Mouse (Mus musculus) heart, postnatal 0 days (tissue): ENCODE results near the gene Hist2h4. TPM values are rescaled to one million over a fixed set of nuclear protein-coding genes. Genes with fewer than 3 reads are reported as not detected.

Experiments used
- ATAC-seq: fragments of 200-750 bp; cut with Nextera tagmentation; 2 replicates; pipeline ENCODE4 v1.8.0; 2017; ENCODE audit warnings: low read depth, moderate number of reproducible peaks, moderate library complexity; ENCODE audit not compliant: insufficient read depth
- DNase-seq: peaks from one replicate; pipeline ENCODE4 v3.0.0-alpha.2; 2016; ENCODE audit warnings: low spot score
- H3K27ac ChIP-seq: fragments of 300-500 bp; sonication (generic); 2 replicates; pipeline ENCODE4 v1.5.1; 2014; ENCODE audit warnings: low read depth, mild to moderate bottlenecking
- H3K27me3 ChIP-seq: fragments of 300-500 bp; sonication (generic); 2 replicates; pipeline ENCODE4 v1.6.1; 2014; ENCODE audit warnings: low read length, mixed read lengths; ENCODE audit not compliant: control insufficient read depth, insufficient read depth
- H3K36me3 ChIP-seq: fragments of 300-500 bp; sonication (generic); replicated peaks from 2 replicates; pipeline ENCODE4 v1.6.1; 2014; ENCODE audit warnings: low read length, mixed read lengths; ENCODE audit not compliant: control insufficient read depth, insufficient read depth
- H3K4me1 ChIP-seq: fragments of 300-500 bp; sonication (generic); 2 replicates; pipeline ENCODE4 v1.6.1; 2014; ENCODE audit warnings: antibody characterized with exemption; ENCODE audit not compliant: control insufficient read depth, insufficient read depth
- H3K4me2 ChIP-seq: fragments of 300-500 bp; sonication (generic); 2 replicates; pipeline ENCODE4 v1.6.1; 2014; ENCODE audit warnings: low read depth, mild to moderate bottlenecking, low read length, moderate library complexity
- H3K4me3 ChIP-seq: fragments of 300-500 bp; sonication (generic); 2 replicates; pipeline ENCODE4 v1.5.1; 2014; ENCODE audit warnings: low read depth, low read length
- H3K9ac ChIP-seq: fragments of 300-500 bp; sonication (generic); replicated peaks from 2 replicates; pipeline ENCODE4 v1.6.1; 2014; ENCODE audit warnings: low read depth, low read length, mixed read lengths
- H3K9me3 ChIP-seq: fragments of 300-500 bp; sonication (generic); replicated peaks from 2 replicates; pipeline ENCODE4 v1.6.1; 2016; ENCODE audit warnings: low read length; ENCODE audit not compliant: control insufficient read depth
- CTCF ChIP-seq: IDR thresholded peaks from 2 replicates; pipeline ENCODE4 v1.5.1; 2016; ENCODE audit warnings: antibody characterized with exemption, control low read depth, low read depth
- EP300 ChIP-seq: IDR thresholded peaks from 2 replicates; pipeline ENCODE4 v1.6.1; 2016; ENCODE audit warnings: antibody characterized with exemption, low read depth
- WGBS: fragments of 180-500 bp; shearing (Covaris S2); extraction: QIAGEN DNeasy Blood & Tissue Kit; methylation state at CpG from one replicate; pipeline ENCODE4 v1.1.7; 2014; 5-methylcytosine and 5-hydroxymethylcytosine counted together
- polyA plus RNA-seq: library from polyadenylated mRNA; unstranded; fragments of >200 nt; fragmentation: Nextera tagmentation; extraction: Ambion mirVana; gene quantifications from 2 replicates; pipeline ENCODE4 v1.2.1, GENCODE M21; 2015
- total RNA-seq: library from RNA; depleted of rRNA; stranded (reverse); fragments of >200 nt; gene quantifications from 2 replicates; pipeline ENCODE4 v1.2.3, GENCODE M21; 2014; ENCODE audit warnings: low replicate concordance

Hist2h4 gene
- total and polyA plus RNA-seq, 2 experiments from 2014 or later = 5.9 to 135 TPM

- H3K27me3 ChIP-seq = peaks cover 11% of the 10 kb centered on the region
- no peak for TF ChIP-seq EP300
- no peak for TF ChIP-seq CTCF
- H3K4me2 ChIP-seq = peak overlapping the region; percentile 55
- WGBS = 59% methylated on average over 26 of the region's 26 CpGs
- no peak; the same call in 1 of the 2 replicates for ATAC-seq
- H3K27ac ChIP-seq = no peak overlapping the region
- no peaks in the 10 kb centered on the region for H3K4me1 ChIP-seq
- no peaks in the 10 kb centered on the region for H3K9me3 ChIP-seq
- no peaks in the 10 kb centered on the region for H3K36me3 ChIP-seq
- H3K4me3 ChIP-seq = peak overlapping the region; percentile 44
- no peak for DNase-seq
- no peak overlapping the region; the same call in 1 of the 2 replicates for H3K9ac ChIP-seq
Measured at GRCm38 (mm10) chr3:96300706-96301529, 37.8 kb upstream of the Hist2h4 start.

- ATAC-seq (no peak), DNase-seq (no peak)
- H3K36me3 ChIP-seq = no peaks in the 10 kb centered on the region
- H3K4me3 ChIP-seq = no peak overlapping the region
- no peaks in the 10 kb centered on the region for H3K4me1 ChIP-seq
- no peak overlapping the region for H3K4me2 ChIP-seq
- H3K27ac ChIP-seq = no peak overlapping the region
- H3K9me3 ChIP-seq = no peaks in the 10 kb centered on the region
- TF ChIP-seq CTCF (no peak), EP300 (no peak)
- 96% methylated on average over 2 of the region's 2 CpGs for WGBS
- H3K9ac ChIP-seq = no peak overlapping the region
- peaks cover 11% of the 10 kb centered on the region for H3K27me3 ChIP-seq
Measured at GRCm38 (mm10) chr3:96299562-96299961, 36.5 kb upstream of the Hist2h4 start.

- Histone ChIP-seq H3K9me3 (no peaks in the 10 kb centered on the region), H3K27me3 (peaks cover 11% of the 10 kb centered on the region), H3K4me2 (no peak overlapping the region), H3K36me3 (no peaks in the 10 kb centered on the region), H3K4me1 (no peaks in the 10 kb centered on the region), H3K4me3 (no peak overlapping the region), H3K9ac (no peak overlapping the region), H3K27ac (no peak overlapping the region)
- no peak for ATAC-seq
- DNase-seq = no peak
- WGBS = 81% methylated on average over 4 of the region's 4 CpGs
- TF ChIP-seq EP300 (no peak), CTCF (no peak)
Measured at GRCm38 (mm10) chr3:96298360-96298759, 35.2 kb upstream of the Hist2h4 start.

GRCm38 (mm10) chr3:96293787-96294186, 30.7 kb upstream of the Hist2h4 start, which contains the start of gene Fcgr1:
TSS of gene Fcgr1 (minus strand) at chr3:96293969.
- TF ChIP-seq CTCF = no peak
- TF ChIP-seq EP300 = no peak
- DNase-seq (no peak), ATAC-seq (no peak)
- no peak within 1 kb of the TSS for H3K9ac ChIP-seq
- H3K4me2 ChIP-seq = no peak within 1 kb of the TSS
- H3K36me3 ChIP-seq = no peaks in the 10 kb centered on the region
- H3K27me3 ChIP-seq = no peaks in the 10 kb centered on the region
- no peak within 1 kb of the TSS for H3K4me3 ChIP-seq
- no peaks in the 10 kb centered on the region for H3K9me3 ChIP-seq
- H3K27ac ChIP-seq = no peak within 1 kb of the TSS
- 75% methylated on average over 4 of the region's 4 CpGs for WGBS
- H3K4me1 ChIP-seq = no peaks in the 10 kb centered on the region

GRCm38 (mm10) chr3:96293368-96293767, 30.3 kb upstream of the Hist2h4 start:
- Histone ChIP-seq H3K4me2 (no peak overlapping the region), H3K4me1 (no peaks in the 10 kb centered on the region), H3K36me3 (no peaks in the 10 kb centered on the region), H3K4me3 (no peak overlapping the region), H3K27me3 (no peaks in the 10 kb centered on the region), H3K9ac (no peak overlapping the region), H3K27ac (no peak overlapping the region), H3K9me3 (no peaks in the 10 kb centered on the region)
- ATAC-seq (no peak), DNase-seq (no peak)
- TF ChIP-seq CTCF (no peak), EP300 (no peak)
- 51% methylated on average over 5 of the region's 5 CpGs for WGBS
